Mouse (Mus musculus) layer of hippocampus, adult 9-11 months (tissue): ENCODE measurements at regions not wholly inside any gene's neighbourhood (a gene's known extent, or its start where the extent isn't known, plus 50 kb on each side); places are given as distances from the start of the nearest gene placed in this dataset.
A peak's percentile ranks its signal among the peaks of the same experiment; 100 is the strongest.

Experiments used
- DNase-seq: peaks from one replicate; pipeline ENCODE4 v3.0.0; 2022

GRCm38 (mm10) chr4:149844971-149845370 is 70.9 kb upstream of the Slc25a33 start:
- DNase-seq: no peak

- no peak for DNase-seq
Observed at GRCm38 (mm10) chr4:149843736-149844135, 69.7 kb upstream of the Slc25a33 start.

GRCm38 (mm10) chr4:149842906-149843305 is 68.8 kb upstream of the Slc25a33 start:
- no peak for DNase-seq

GRCm38 (mm10) chr4:149841856-149842255 is 67.8 kb upstream of the Slc25a33 start:
- DNase-seq: no peak

DNA sequence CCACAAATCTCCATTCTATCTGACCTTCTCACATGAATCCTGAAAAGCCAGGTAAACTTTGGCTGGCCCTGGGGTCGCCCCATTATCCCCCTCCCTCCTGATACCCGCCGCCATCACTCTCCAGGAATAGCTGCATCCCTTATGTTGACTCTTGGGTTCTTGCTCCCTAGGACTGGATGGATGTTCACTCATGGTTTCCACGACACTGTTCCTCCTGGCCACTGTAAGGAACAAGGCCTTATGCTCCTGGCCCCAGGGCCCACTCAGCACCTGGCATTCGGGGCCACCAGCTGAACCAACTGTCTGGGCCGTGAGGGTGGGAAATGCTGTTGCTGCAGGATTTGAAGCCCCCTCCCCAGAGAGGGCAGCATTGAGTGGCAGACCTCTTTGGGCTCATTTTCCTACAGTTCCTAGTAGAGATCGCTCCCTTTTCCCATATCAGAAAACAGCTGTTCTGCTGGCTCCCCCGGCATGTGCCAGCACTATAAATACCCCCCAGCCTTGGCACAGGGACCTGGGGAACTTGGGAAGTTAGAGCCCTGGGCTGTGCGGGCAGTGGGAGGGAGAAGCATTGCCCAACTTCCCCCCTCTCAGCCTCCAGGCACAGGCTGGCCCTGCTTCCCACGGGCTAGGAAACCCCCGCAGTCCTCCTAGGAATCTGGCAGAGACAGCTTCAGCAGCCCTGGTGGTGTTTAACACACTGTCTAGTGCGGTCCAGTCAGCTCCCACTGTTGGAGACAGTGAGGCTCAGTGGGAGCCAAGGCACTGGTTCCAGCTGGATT is 66.6 kb upstream of the Slc25a33 start:
- DNase-seq: peak; percentile 92

DNA sequence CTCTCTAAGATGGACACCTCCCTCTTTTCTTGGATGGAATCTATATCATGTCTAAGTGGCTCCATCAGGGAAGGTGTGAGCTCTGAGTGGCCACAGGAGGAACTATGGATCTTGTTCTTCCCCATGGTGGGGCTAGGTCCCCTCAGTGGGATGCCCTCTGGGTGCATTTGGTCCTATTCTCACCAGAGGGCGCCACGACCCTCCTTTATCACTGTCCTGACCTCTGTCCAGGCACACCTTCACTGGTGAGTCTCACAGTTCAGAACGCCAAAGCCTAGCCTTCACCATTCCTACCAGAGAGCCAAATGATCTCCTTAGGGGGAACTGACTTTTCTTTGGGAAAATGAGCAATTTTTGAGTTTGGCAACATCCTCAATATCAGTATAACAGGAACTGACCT is 64.6 kb upstream of the Slc25a33 start:
- no peak for DNase-seq

DNA sequence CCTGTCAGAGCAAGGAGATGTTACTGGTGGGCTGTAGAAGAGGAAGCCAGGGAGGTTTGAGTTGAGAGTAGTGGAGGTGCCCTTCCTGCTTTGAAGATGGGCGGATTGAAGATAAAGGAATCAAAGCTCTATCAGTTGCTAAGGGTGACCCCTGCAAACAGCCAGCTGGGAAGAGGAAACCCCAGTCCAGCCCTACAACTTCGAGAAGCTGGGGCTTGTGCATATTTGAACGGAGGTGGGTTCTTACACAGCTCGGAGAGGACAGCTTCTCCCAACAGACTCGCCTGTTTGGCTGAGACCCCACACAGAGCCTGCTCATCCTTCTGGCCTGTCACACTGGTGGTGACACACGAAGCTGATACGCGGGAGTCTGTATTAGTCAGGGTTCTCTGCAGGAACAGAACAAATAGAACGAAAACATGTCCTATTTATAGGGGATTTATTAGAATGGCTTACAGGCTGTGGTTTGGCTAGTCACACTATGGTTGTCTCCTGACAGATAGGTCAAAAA is 60.6 kb upstream of the Slc25a33 start:
- DNase-seq: peak; percentile 81

GRCm38 (mm10) chr4:149832446-149833101 is 58.5 kb upstream of the Slc25a33 start:
- no peak for DNase-seq

GRCm38 (mm10) chr4:149830551-149831192 is 56.6 kb upstream of the Slc25a33 start:
- DNase-seq: no peak

DNA sequence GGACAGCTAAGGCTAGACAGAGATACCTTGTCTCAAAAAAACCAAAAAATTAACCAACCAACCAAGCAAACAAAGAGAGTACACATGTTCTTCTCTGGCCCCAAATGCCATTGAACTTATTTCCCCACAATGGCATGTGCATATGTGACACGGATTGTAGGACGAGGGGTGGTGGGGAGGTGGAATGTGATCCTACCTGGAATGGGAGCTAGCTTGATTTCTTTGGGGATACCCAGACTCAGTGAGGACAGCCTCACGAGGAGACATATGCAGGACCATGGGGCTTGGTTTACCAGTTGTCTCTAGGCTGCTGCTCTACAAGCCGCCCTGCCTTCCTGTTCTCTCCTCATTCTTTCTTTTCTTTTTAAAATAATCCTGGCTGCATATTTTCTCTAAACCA is 55.9 kb upstream of the Slc25a33 start:
- DNase-seq: no peak

- DNase-seq: no peak
Observed at GRCm38 (mm10) chr4:149827784-149828183, 53.7 kb upstream of the Slc25a33 start.
